ENCODE assay signal across 1 mouse cellular context in genomic region chr11:100320172-100320630, GRCm38 (mm10).
TF ChIP-seq lines count a peak whose summit lies in the region.

No protein-coding gene starts in this region.

TF ChIP-seq in C2C12, 6 proteins besides CTCF, POLR2A, EP300 and RAD21:
- TF ChIP-seq MAX (IDR thresholded peaks at IDR 0.05) (peak; percentile 93), MYOD1 (IDR thresholded peaks at IDR 0.05; ENCODE audit: control insufficient read depth, insufficient read length, low read depth) (no peak), MYOG (IDR thresholded peaks at IDR 0.05; ENCODE audit: control insufficient read depth, extremely low read depth, insufficient read length) (no peak), USF1 (IDR thresholded peaks at IDR 0.05; ENCODE audit: low read depth) (peak; percentile 97), CEBPB (IDR thresholded peaks at IDR 0.05; ENCODE audit: low read depth) (peak; percentile 85)
